Mouse (Mus musculus): ENCODE measurements around the gene Fam47e. TPM values are rescaled to one million over a fixed set of nuclear protein-coding genes. Genes with fewer than 3 reads are reported as not detected.

Gene Fam47e
- polyA plus RNA-seq, 1 experiment from 2014 or later: not detected

DNA sequence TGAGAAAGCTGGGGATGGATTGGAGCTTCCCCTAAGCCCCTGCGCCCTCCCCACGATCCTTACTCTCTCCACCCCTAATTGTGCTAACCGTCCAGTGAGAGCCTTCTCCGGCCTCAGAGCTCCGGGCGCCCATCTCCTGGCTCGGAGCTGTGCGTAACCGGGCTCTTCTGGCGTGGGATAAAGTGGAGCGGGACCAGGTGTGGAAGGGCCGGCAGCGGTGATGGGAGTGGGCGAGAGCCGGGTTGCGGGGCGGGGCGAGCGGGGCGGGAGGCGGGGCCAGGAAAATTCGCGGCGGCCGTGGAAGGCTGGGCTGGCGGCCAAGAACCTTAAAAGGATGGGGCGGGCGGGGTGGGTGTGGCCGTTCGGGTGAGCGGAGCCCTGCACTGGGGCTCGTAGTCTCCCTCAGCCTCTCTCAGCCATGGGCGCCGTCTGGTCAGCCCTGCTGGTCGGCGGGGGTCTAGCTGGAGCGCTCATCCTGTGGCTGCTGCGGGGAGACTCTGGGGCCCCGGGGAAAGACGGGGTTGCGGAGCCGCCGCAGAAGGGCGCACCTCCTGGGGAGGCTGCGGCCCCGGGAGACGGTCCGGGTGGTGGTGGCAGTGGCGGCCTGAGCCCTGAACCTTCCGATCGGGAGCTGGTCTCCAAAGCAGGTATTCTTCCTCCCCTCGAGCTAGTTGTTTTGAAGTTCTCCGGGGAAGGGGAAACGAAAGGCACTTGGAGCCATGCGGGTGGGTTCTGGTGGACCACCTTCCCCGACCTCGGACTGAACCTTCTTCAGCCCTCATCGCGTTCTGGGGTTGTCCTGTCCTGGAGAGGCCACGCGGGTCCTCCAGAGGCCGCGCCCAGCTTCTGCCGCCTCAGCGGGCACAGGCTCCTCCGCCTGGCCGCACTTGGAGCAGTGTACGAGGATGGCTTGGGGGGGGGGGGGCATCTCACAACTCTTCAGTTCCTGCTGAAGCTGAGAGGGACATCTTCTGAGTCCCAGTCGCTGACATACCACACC lies 48.1 kb downstream of the Fam47e start, which contains the start of gene Stbd1:
Gene Stbd1, plus strand, starts transcription at position 351 of the 1,000 bp plus-strand sequence.
- H3K27ac ChIP-seq (ENCODE audit: low read depth): peak within 1 kb of the TSS; percentile 75
- peak; percentile 94 for ATAC-seq (ENCODE audit: insufficient read depth)
- TF ChIP-seq CTCF (IDR thresholded peaks at IDR 0.05; ENCODE audit: low read depth): 0 out of 2 replicates have a peak, but pooled peaks have one; percentile 2
- peak within 1 kb of the TSS; percentile 69 for H3K4me2 ChIP-seq
- peak within 1 kb of the TSS; percentile 76 for H3K4me3 ChIP-seq (ENCODE audit: low read depth, low read length)
- peaks cover 20% of the 10 kb centered on the region for H3K36me3 ChIP-seq (ENCODE audit: insufficient read depth)
- WGBS: under 1% methylated on average over 69 of the region's 69 CpGs
- peaks cover 11% of the 10 kb centered on the region for H3K4me1 ChIP-seq (ENCODE audit: insufficient read depth)
- H3K9me3 ChIP-seq (ENCODE audit: low read depth, low read length): no peaks in the 10 kb centered on the region
- peak; percentile 93 for DNase-seq
- H3K9ac ChIP-seq: peak within 1 kb of the TSS; percentile 85
- no peaks in the 10 kb centered on the region for H3K27me3 ChIP-seq (ENCODE audit: insufficient read depth, low read length)

DNA sequence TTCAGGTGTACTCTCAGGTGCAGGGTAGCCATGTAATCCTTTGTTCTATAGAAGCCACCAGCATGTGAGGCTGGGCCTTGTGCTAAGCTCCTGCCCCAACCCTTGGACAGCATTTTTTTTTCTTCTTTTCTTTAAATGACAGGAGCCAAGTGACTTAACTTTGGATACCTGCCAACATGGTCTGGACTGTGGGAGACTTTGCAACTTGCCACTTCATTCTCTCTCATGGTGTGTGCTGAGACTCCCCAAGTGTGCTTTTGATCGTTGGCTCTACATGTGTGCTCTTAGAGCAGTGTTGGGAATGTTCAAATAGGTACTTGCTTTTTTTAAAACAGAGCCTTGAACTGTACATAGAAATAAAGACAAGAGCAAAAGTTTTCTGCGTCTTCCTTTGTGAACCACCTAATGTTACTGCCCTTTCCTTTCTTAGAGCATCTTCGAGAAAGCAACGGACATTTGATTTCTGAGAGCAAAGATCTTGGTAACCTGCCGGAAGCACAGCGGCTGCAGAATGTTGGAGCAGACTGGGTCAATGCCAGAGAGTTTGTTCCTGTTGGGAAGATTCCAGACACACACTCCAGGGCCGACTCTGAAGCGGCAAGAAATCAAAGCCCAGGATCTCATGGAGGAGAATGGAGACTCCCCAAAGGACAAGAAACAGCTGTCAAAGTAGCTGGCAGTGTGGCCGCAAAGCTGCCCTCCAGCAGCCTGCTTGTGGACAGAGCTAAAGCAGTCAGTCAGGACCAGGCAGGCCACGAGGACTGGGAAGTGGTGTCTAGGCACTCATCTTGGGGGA lies 49.8 kb downstream of the Fam47e start:
- Histone ChIP-seq H3K27ac (ENCODE audit: low read depth) (peak overlapping the region; percentile 69), H3K9ac (peak overlapping the region; percentile 85; the same call in 1 of the 2 replicates), H3K4me1 (ENCODE audit: insufficient read depth) (peaks cover 11% of the 10 kb centered on the region), H3K27me3 (ENCODE audit: insufficient read depth, low read length) (no peaks in the 10 kb centered on the region), H3K9me3 (ENCODE audit: low read depth, low read length) (no peaks in the 10 kb centered on the region), H3K4me2 (peak overlapping the region; percentile 69), H3K4me3 (ENCODE audit: low read depth, low read length) (peak overlapping the region; percentile 76), H3K36me3 (ENCODE audit: insufficient read depth) (peaks cover 20% of the 10 kb centered on the region)
- 23% methylated on average over 10 of the region's 10 CpGs for WGBS
- ATAC-seq (ENCODE audit: insufficient read depth) (peak; percentile 62), DNase-seq (peak; percentile 92)
- no peak for TF ChIP-seq CTCF (IDR thresholded peaks at IDR 0.05; ENCODE audit: low read depth)

DNA sequence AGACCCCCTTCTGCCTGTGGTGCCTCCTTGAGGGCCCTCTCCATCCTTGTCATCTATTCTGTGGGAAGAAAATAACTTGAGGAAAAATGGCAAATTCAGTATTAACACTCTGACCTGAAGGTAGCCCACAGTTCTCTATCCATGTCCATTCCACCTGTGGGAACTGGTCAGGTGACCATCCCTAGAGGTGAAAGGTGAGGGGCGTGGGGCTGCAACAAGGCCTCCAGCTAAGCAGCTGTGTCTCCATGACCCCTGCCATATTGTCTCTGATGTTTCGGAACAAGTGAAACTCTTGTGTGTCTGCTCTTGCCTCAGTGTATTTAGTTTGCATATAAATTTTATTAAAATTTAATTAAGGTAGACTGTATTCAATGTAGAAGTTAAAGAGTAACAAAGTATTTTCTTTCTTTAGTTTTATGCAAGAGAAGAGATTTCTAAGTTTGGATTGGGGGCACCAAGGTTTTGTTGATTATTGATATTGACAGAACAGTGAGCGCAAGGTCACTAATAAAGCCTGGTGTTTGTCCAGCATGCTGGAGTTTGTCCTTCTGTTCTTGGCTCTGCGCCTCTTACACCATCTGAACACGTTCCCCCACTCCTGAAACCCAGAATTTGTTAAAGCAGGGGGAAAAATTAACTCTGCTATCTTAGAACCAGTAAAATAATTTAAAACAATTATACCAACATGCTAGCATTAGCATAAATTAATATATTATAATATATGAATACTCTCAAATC lies 52.8 kb downstream of the Fam47e start:
- H3K9ac ChIP-seq: no peak overlapping the region
- peaks cover 20% of the 10 kb centered on the region for H3K36me3 ChIP-seq (ENCODE audit: insufficient read depth)
- DNase-seq (no peak), ATAC-seq (ENCODE audit: insufficient read depth) (no peak)
- H3K27ac ChIP-seq (ENCODE audit: low read depth): no peak overlapping the region
- no peaks in the 10 kb centered on the region for H3K9me3 ChIP-seq (ENCODE audit: low read depth, low read length)
- WGBS: 80% methylated on average over 5 of the region's 5 CpGs
- H3K4me1 ChIP-seq (ENCODE audit: insufficient read depth): peaks cover 11% of the 10 kb centered on the region
- H3K4me2 ChIP-seq: no peak overlapping the region
- no peak overlapping the region for H3K4me3 ChIP-seq (ENCODE audit: low read depth, low read length)
- H3K27me3 ChIP-seq (ENCODE audit: insufficient read depth, low read length): no peaks in the 10 kb centered on the region
- no peak for TF ChIP-seq CTCF (IDR thresholded peaks at IDR 0.05; ENCODE audit: low read depth)

DNA sequence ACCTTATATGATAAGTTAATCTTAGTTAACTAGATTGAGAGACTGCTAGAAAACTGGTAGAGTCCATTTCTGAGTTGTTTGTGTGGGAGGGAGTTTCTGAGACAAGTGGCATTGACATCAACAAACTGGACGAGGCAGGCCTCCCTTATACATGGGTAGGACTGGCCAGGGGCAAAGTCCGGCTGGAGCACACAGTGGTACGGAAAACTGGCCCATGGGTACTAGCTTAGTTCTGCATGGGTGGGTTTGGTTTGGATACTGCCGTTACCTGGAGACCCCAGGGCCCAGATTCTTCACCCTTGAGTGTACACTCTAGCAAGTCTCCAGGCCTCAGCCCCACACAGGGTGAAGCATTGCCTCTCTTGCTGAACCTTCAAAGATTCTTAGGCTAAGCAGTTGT lies 57.9 kb downstream of the Fam47e start:
- TF ChIP-seq CTCF (IDR thresholded peaks at IDR 0.05; ENCODE audit: low read depth): no peak
- Histone ChIP-seq H3K27me3 (ENCODE audit: insufficient read depth, low read length) (no peaks in the 10 kb centered on the region), H3K4me2 (no peak overlapping the region), H3K9ac (no peak overlapping the region), H3K27ac (ENCODE audit: low read depth) (no peak overlapping the region), H3K4me3 (ENCODE audit: low read depth, low read length) (no peak overlapping the region), H3K36me3 (ENCODE audit: insufficient read depth) (no peaks in the 10 kb centered on the region), H3K9me3 (ENCODE audit: low read depth, low read length) (no peaks in the 10 kb centered on the region), H3K4me1 (ENCODE audit: insufficient read depth) (no peaks in the 10 kb centered on the region)
- DNase-seq (no peak), ATAC-seq (ENCODE audit: insufficient read depth) (no peak)
- WGBS: 88% methylated on average over 4 of the region's 4 CpGs

DNA sequence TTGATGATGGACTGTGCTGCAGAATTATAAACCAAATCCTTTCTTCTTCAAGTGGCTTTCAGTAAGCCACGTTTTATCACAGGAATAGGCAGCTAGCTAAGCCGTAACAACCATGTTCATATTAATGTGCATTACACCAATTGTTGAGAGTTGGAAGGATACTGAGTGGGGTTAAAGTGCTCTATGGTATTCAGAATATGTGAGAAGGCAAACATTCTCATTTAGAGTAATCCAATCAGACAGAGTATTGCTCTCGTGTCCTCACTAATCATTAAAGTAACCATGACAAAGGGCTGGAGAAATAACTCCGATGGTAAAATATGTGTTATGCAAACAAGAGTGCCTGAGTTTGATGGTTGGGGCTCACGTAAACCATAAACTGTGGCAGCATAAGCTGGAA lies 67.0 kb downstream of the Fam47e start:
- H3K4me1 ChIP-seq (ENCODE audit: insufficient read depth): no peaks in the 10 kb centered on the region
- H3K27me3 ChIP-seq (ENCODE audit: insufficient read depth, low read length): no peaks in the 10 kb centered on the region
- DNase-seq: peak; percentile 20
- 47% methylated on average over 5 of the region's 5 CpGs for WGBS
- H3K9me3 ChIP-seq (ENCODE audit: low read depth, low read length): no peaks in the 10 kb centered on the region
- no peak for TF ChIP-seq CTCF (IDR thresholded peaks at IDR 0.05; ENCODE audit: low read depth)
- no peak overlapping the region for H3K4me2 ChIP-seq
- no peak overlapping the region for H3K4me3 ChIP-seq (ENCODE audit: low read depth, low read length)
- no peaks in the 10 kb centered on the region for H3K36me3 ChIP-seq (ENCODE audit: insufficient read depth)
- peak overlapping the region; percentile 8; the same call in 1 of the 2 replicates for H3K27ac ChIP-seq (ENCODE audit: low read depth)
- no peak overlapping the region for H3K9ac ChIP-seq
- peak; percentile 56; the same call in 1 of the 2 replicates for ATAC-seq (ENCODE audit: insufficient read depth)

DNA sequence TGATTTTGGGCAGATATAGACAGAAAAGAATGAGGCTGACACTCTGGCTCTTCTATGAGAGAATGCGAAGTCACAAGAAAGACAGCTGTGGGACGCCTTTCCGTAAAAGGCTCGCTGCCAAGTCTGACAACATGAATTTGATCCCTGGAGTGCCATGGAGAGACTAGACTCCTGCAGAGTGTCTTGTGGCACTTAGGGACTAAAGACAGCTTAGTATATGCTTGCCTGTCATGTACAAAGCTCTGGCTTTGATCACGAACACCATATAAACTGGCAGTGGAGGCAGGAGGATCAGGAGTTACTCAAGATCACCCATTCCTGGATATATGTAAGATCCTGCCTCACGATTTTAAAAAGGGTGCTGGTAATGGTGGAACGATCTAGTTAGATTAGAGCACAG lies 73.0 kb downstream of the Fam47e start:
- no peak for TF ChIP-seq CTCF (IDR thresholded peaks at IDR 0.05; ENCODE audit: low read depth)
- ATAC-seq (ENCODE audit: insufficient read depth) (peak; percentile 99), DNase-seq (peak; percentile 97)
- H3K9ac ChIP-seq: no peak overlapping the region
- H3K4me1 ChIP-seq (ENCODE audit: insufficient read depth): 0 out of 2 replicates have a peak, but pooled peaks cover 3% of the 10 kb centered on the region
- no peaks in the 10 kb centered on the region for H3K9me3 ChIP-seq (ENCODE audit: low read depth, low read length)
- peak overlapping the region; percentile 75 for H3K27ac ChIP-seq (ENCODE audit: low read depth)
- no peaks in the 10 kb centered on the region for H3K27me3 ChIP-seq (ENCODE audit: insufficient read depth, low read length)
- no peak overlapping the region for H3K4me3 ChIP-seq (ENCODE audit: low read depth, low read length)
- WGBS: 30% methylated on average over 7 of the region's 7 CpGs
- no peaks in the 10 kb centered on the region for H3K36me3 ChIP-seq (ENCODE audit: insufficient read depth)
- no peak overlapping the region for H3K4me2 ChIP-seq

All from lung, embryonic 14.5 days (tissue).